Mouse (Mus musculus): Measurements from ENCODE around the gene Igfn1. TPM values are rescaled to one million over a fixed set of nuclear protein-coding genes. Genes with fewer than 3 reads are reported as not detected.

Gene Igfn1
- total and polyA plus RNA-seq, 3 experiments: not detected

DNA sequence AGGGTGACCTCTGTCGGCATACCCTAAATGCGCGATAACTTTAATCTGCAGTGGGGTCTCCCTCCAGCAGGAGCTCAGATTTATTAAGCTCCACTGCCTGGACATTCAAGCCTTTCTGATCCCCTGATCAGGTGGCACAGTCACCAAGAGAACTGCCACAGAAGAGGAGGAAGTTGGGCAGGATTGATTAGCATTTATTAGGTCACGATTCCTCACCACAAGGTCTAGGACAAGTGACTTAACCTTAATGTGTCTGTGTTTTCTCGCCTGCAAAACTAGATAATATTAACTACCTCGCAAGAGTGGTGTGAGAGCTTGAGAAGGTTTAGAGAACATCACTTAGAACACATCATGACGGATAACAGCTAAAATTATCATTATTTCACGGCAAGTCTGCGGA, 41.8 kb upstream of the Igfn1 start:
- H3K4me3 ChIP-seq: no peak overlapping the region
- no peak for DNase-seq
- no peaks in the 10 kb centered on the region for H3K36me3 ChIP-seq (ENCODE audit: control insufficient read depth, insufficient read depth, low read length)
- no peak overlapping the region for H3K27ac ChIP-seq
- no peak overlapping the region for H3K9ac ChIP-seq (ENCODE audit: low read depth, low read length)
- no peaks in the 10 kb centered on the region for H3K79me2 ChIP-seq (replicated peaks; ENCODE audit: control insufficient read depth, insufficient read depth, low read length)
- intact Hi-C loops (cut with DNase I): loop anchor here (5.0 kb wide), 1 partner anchor 119 kb away; no protein-coding TSS in a partner anchor
- WGBS: 79% methylated on average over 9 of the region's 9 CpGs
- no peaks in the 10 kb centered on the region for H3K4me1 ChIP-seq (ENCODE audit: control insufficient read depth, insufficient read depth, low read length)
- TF ChIP-seq POLR2A (IDR thresholded peaks at IDR 0.05; ENCODE audit: insufficient read depth, low read depth, low read length): no peak
- no peak for TF ChIP-seq CTCF (IDR thresholded peaks at IDR 0.05)
- no peak for TF ChIP-seq EP300 (IDR thresholded peaks at IDR 0.05; ENCODE audit: insufficient read depth, low read depth, low read length)
- H3K27me3 ChIP-seq (ENCODE audit: control insufficient read depth, insufficient read depth, low read length): peaks cover 6% of the 10 kb centered on the region

DNA sequence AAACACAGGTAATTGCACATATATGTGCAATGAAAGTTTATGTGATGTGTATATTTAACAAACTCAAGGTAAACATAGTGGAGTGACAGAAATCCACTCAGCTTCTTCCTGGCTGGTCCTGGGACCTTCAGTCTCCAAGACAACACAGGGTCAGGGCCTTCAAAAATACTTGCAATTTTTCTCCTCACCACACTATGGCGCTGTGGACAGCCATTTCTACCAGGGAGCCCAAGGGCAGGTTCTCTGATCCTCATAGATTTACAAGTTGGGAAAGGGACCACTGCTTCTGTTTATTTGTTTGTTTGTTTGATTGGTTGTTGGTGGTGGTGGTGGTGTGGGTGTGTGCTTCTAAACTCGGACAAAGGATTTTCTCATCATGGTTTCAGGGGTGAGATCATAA, 41.3 kb upstream of the Igfn1 start:
- Histone ChIP-seq H3K4me1 (ENCODE audit: control insufficient read depth, insufficient read depth, low read length) (no peaks in the 10 kb centered on the region), H3K9ac (ENCODE audit: low read depth, low read length) (no peak overlapping the region), H3K36me3 (ENCODE audit: control insufficient read depth, insufficient read depth, low read length) (no peaks in the 10 kb centered on the region), H3K79me2 (replicated peaks; ENCODE audit: control insufficient read depth, insufficient read depth, low read length) (no peaks in the 10 kb centered on the region), H3K4me3 (no peak overlapping the region), H3K27me3 (ENCODE audit: control insufficient read depth, insufficient read depth, low read length) (peaks cover 6% of the 10 kb centered on the region), H3K27ac (no peak overlapping the region)
- WGBS: 12% methylated on average over 2 of the region's 2 CpGs
- no peak for TF ChIP-seq POLR2A (IDR thresholded peaks at IDR 0.05; ENCODE audit: insufficient read depth, low read depth, low read length)
- peak; percentile 55 for TF ChIP-seq CTCF (IDR thresholded peaks at IDR 0.05)
- intact Hi-C loops (cut with DNase I): loop anchor here (5.0 kb wide), 1 partner anchor 120 kb away; no protein-coding TSS in a partner anchor
- no peak for DNase-seq

- intact Hi-C loops (cut with DNase I): loop anchor here (5.0 kb wide), 1 partner anchor 122 kb away; no protein-coding TSS in a partner anchor
- peak; percentile 83 for TF ChIP-seq CTCF (IDR thresholded peaks at IDR 0.05)
- no peak for TF ChIP-seq POLR2A (IDR thresholded peaks at IDR 0.05; ENCODE audit: insufficient read depth, low read depth, low read length)
- no peak for TF ChIP-seq EP300 (IDR thresholded peaks at IDR 0.05; ENCODE audit: insufficient read depth, low read depth, low read length)
- Histone ChIP-seq H3K27ac (no peak overlapping the region), H3K79me2 (replicated peaks; ENCODE audit: control insufficient read depth, insufficient read depth, low read length) (no peaks in the 10 kb centered on the region), H3K4me1 (ENCODE audit: control insufficient read depth, insufficient read depth, low read length) (no peaks in the 10 kb centered on the region), H3K27me3 (ENCODE audit: control insufficient read depth, insufficient read depth, low read length) (peaks cover 2% of the 10 kb centered on the region), H3K36me3 (ENCODE audit: control insufficient read depth, insufficient read depth, low read length) (no peaks in the 10 kb centered on the region), H3K9ac (ENCODE audit: low read depth, low read length) (no peak overlapping the region), H3K4me3 (no peak overlapping the region)
- 11% methylated on average over 4 of the region's 4 CpGs for WGBS
- DNase-seq: peak; percentile 22 to 54
Observed at GRCm38 (mm10) chr1:136045774-136046173, 39.6 kb upstream of the Igfn1 start.

DNA sequence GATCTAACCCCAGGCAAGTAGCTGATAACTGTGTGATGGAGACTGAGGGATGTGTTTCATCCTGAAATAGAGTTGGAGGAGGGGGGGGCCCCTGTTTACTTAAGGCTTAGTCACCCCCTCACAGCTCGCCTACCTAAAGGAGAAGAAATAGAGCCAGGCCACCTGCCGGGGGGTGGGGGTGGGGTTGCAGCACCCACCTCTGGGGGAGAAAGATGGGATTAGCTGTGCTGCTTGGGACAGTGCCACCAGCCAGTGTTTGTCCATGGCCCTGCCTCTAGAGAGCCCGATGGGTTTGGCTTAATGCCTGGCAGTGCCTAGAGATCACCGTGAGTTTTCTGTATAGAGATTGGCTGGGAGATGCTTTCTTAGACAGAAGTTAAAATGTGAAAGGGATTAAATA, 34.7 kb upstream of the Igfn1 start:
- no peak overlapping the region for H3K4me3 ChIP-seq
- H3K79me2 ChIP-seq (replicated peaks; ENCODE audit: control insufficient read depth, insufficient read depth, low read length): no peaks in the 10 kb centered on the region
- no peaks in the 10 kb centered on the region for H3K4me1 ChIP-seq (ENCODE audit: control insufficient read depth, insufficient read depth, low read length)
- no peak for TF ChIP-seq POLR2A (IDR thresholded peaks at IDR 0.05; ENCODE audit: insufficient read depth, low read depth, low read length)
- no peak for TF ChIP-seq EP300 (IDR thresholded peaks at IDR 0.05; ENCODE audit: insufficient read depth, low read depth, low read length)
- H3K27me3 ChIP-seq (ENCODE audit: control insufficient read depth, insufficient read depth, low read length): no peaks in the 10 kb centered on the region; the same call in 1 of the 2 replicates
- H3K36me3 ChIP-seq (ENCODE audit: control insufficient read depth, insufficient read depth, low read length): no peaks in the 10 kb centered on the region
- no peak overlapping the region for H3K27ac ChIP-seq
- 16% methylated on average over 4 of the region's 4 CpGs for WGBS
- H3K9ac ChIP-seq (ENCODE audit: low read depth, low read length): no peak overlapping the region
- DNase-seq: no peak
- intact Hi-C loops (cut with DNase I): no loop called here

DNA sequence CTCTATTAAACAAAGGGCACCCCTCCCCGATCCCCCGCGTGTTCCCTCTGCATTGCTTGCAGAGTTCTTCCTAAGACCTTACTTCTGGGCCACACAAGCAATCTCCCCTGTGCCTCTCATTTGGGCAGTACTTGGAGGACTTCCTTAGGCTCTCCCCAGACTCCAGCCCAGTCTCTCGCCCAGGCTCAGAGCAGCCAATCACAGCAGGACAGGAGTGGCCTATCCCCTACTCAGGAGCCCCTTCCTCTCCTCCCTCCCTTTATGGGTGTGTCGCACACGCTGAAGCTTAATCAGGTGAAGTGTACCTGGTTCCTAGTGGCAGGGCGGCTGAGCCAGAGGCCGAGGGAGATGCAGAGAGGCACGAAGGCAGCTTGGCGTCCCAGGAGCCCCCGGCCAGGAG, 34.3 kb upstream of the Igfn1 start:
- intact Hi-C loops (cut with DNase I): no loop called here
- H3K27ac ChIP-seq: no peak overlapping the region
- DNase-seq: no peak

GRCm38 (mm10) chr1:136038746-136039538, 32.8 kb upstream of the Igfn1 start:
- Histone ChIP-seq H3K9ac (ENCODE audit: low read depth, low read length) (no peak overlapping the region), H3K27me3 (ENCODE audit: control insufficient read depth, insufficient read depth, low read length) (no peaks in the 10 kb centered on the region), H3K4me1 (ENCODE audit: control insufficient read depth, insufficient read depth, low read length) (no peaks in the 10 kb centered on the region), H3K36me3 (ENCODE audit: control insufficient read depth, insufficient read depth, low read length) (no peaks in the 10 kb centered on the region), H3K79me2 (replicated peaks; ENCODE audit: control insufficient read depth, insufficient read depth, low read length) (no peaks in the 10 kb centered on the region), H3K4me3 (no peak overlapping the region), H3K27ac (no peak overlapping the region)
- TF ChIP-seq EP300 (IDR thresholded peaks at IDR 0.05; ENCODE audit: insufficient read depth, low read depth, low read length) (no peak), CTCF (IDR thresholded peaks at IDR 0.05) (no peak), POLR2A (IDR thresholded peaks at IDR 0.05; ENCODE audit: insufficient read depth, low read depth, low read length) (no peak)
- DNase-seq: no peak
- WGBS: 76% methylated on average over 5 of the region's 5 CpGs
- intact Hi-C loops (cut with DNase I): no loop called here

More for the DNA sequence above, 34.3 kb upstream of the Igfn1 start:
- Histone ChIP-seq H3K9ac (ENCODE audit: low read depth, low read length) (no peak overlapping the region), H3K36me3 (ENCODE audit: control insufficient read depth, insufficient read depth, low read length) (no peaks in the 10 kb centered on the region), H3K79me2 (replicated peaks; ENCODE audit: control insufficient read depth, insufficient read depth, low read length) (no peaks in the 10 kb centered on the region), H3K4me1 (ENCODE audit: control insufficient read depth, insufficient read depth, low read length) (no peaks in the 10 kb centered on the region), H3K27me3 (ENCODE audit: control insufficient read depth, insufficient read depth, low read length) (no peaks in the 10 kb centered on the region; the same call in 1 of the 2 replicates), H3K4me3 (no peak overlapping the region)
- WGBS: 22% methylated on average over 11 of the region's 11 CpGs
- TF ChIP-seq POLR2A (IDR thresholded peaks at IDR 0.05; ENCODE audit: insufficient read depth, low read depth, low read length) (no peak), CTCF (IDR thresholded peaks at IDR 0.05) (no peak), EP300 (IDR thresholded peaks at IDR 0.05; ENCODE audit: insufficient read depth, low read depth, low read length) (no peak)
